Mouse (Mus musculus): Measurements from ENCODE around the gene Adamts15.

- TF ChIP-seq CTCF (IDR thresholded peaks at IDR 0.05; ENCODE audit: low read depth, low read length) (no peak), POLR2A (IDR thresholded peaks at IDR 0.05; ENCODE audit: borderline replicate concordance, low read depth, low read length) (no peak)
Observed at GRCm38 (mm10) chr9:30943341-30943740, 21.1 kb upstream of the Adamts15 start.
